Mouse (Mus musculus) cerebellum, postnatal 36 days (tissue): Measurements from ENCODE around the gene Cd200r4.

Experiments
- DNase-seq, 2 experiments: peaks; one replicate each; pipeline ENCODE4 v3.0.0; 2021 to 2022; ENCODE audit warnings: mixed read lengths in 2 of 2

The Cd200r4 gene

DNA sequence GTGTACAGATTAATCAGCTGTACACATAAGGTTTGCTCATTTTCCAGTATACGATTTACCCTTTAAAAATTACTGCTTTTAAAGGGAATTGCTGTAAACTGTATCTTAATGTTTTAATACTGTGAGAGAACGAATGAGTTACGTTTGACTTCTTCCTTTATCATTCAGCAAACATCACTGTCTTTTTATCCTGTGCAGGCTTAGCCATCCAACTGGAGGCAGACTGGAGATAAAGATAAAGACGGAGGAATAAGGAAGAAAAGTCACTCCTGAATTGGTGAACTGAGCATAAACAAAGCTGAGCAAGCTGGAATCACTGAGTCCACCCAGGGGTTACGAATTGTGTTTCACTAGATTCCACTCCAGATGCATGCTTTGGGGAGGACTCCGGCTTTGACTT is 66.1 kb downstream of the Cd200r4 start:
- DNase-seq: no peak
